Mouse (Mus musculus) limb, embryonic 10.5 days (tissue): Measurements from ENCODE around the gene Myh7b. TPM values are rescaled to one million over a fixed set of nuclear protein-coding genes. Genes with fewer than 3 reads are reported as not detected.

ENCODE experiments used
- DNase-seq: peaks from one replicate; pipeline ENCODE4 v3.0.0-alpha.2; 2017; ENCODE audit warnings: low spot score
- H3K27ac ChIP-seq: fragments of 300-500 bp; sonication (generic); 2 replicates; pipeline ENCODE4 v1.5.1; 2016; ENCODE audit warnings: mild to moderate bottlenecking
- H3K27me3 ChIP-seq: fragments of 300-500 bp; sonication (generic); 2 replicates; pipeline ENCODE4 v1.6.1; 2016; ENCODE audit warnings: low read depth, mild to moderate bottlenecking; ENCODE audit not compliant: poor library complexity, severe bottlenecking
- H3K36me3 ChIP-seq: fragments of 300-500 bp; sonication (generic); 2 replicates; pipeline ENCODE4 v1.6.1; 2016; ENCODE audit warnings: mild to moderate bottlenecking, moderate library complexity
- H3K4me1 ChIP-seq: fragments of 300-500 bp; sonication (generic); 2 replicates; pipeline ENCODE4 v1.6.1; 2016
- H3K4me3 ChIP-seq: fragments of 300-500 bp; sonication (generic); 2 replicates; pipeline ENCODE4 v1.5.1; 2016; ENCODE audit warnings: mild to moderate bottlenecking, moderate library complexity
- H3K9me3 ChIP-seq: fragments of 300-500 bp; sonication (generic); replicated peaks from 2 replicates; pipeline ENCODE4 v1.6.1; 2016; ENCODE audit warnings: mild to moderate bottlenecking
- WGBS: fragments of 180-500 bp; shearing (Covaris S2); methylation state at CpG from one replicate; pipeline ENCODE4 v1.1.7; 2016; 5-methylcytosine and 5-hydroxymethylcytosine counted together
- polyA plus RNA-seq: library from polyadenylated mRNA; unstranded; fragments of >200 nt; fragmentation: Nextera tagmentation; extraction: Ambion mirVana; gene quantifications from 2 replicates; pipeline ENCODE4 v1.2.1, GENCODE M21; 2016

Gene Myh7b
- polyA plus RNA-seq, 1 experiment from 2014 or later, result 0.36 TPM

DNA sequence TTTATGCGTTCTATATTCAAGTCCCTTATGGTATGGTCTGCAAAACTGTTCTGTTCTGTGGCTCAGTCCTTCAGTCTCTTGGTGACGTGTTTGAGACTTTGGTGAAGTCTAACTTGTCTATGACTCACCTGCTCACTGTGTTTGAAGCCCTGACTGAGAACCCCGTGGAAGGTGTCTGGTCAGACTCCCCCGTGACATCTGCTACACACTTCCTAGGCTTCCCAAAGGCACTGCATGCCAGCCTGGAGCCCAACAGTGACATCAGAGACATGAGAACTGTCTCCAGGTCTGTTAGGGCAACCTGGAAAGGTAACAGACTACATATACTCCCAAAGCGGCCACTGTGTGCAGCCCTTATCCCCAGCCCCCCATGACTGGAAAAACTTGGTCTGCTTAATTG lies 41.6 kb downstream of the Myh7b start:
- Histone ChIP-seq H3K4me3 (no peak overlapping the region), H3K27ac (no peak overlapping the region), H3K4me1 (no peaks in the 10 kb centered on the region), H3K36me3 (peaks cover 99% of the 10 kb centered on the region), H3K27me3 (no peaks in the 10 kb centered on the region), H3K9me3 (no peaks in the 10 kb centered on the region)
- DNase-seq, result no peak
- WGBS, result 94% methylated on average over 5 of the region's 5 CpGs

DNA sequence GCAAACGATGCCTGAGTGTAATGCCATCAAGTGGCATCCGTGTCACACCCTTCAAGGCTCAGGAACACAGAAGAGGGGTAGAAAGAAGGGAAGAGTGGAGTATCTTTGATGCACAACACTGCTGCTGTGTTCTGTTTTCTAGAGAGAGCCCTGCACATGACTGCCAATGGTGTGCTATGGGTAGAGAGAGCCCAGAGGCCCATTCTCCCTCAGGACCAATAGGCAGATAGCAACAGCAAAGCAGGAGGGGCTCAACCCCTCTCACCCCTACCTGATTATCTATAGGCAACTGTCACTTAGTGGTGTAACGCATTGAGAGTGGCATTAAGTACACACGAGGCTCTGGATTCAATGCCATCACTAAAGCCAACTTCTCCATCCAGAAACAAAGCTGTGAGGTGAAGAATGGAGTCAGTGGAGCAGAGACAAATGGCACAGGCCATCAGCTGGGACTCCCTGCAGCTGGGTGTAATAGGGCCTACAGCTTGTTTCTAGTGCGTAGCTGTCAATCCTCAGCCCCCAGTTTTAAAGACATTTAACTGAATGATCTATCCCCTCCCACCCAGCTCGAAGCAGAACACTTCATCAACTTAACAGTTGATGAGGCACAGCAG lies 44.9 kb downstream of the Myh7b start:
- Histone ChIP-seq H3K4me1 (no peaks in the 10 kb centered on the region), H3K9me3 (no peaks in the 10 kb centered on the region), H3K27me3 (no peaks in the 10 kb centered on the region), H3K36me3 (peaks cover 91% of the 10 kb centered on the region), H3K27ac (no peak overlapping the region), H3K4me3 (no peak overlapping the region)
- no peak for DNase-seq
- 89% methylated on average over 6 of the region's 6 CpGs for WGBS

DNA sequence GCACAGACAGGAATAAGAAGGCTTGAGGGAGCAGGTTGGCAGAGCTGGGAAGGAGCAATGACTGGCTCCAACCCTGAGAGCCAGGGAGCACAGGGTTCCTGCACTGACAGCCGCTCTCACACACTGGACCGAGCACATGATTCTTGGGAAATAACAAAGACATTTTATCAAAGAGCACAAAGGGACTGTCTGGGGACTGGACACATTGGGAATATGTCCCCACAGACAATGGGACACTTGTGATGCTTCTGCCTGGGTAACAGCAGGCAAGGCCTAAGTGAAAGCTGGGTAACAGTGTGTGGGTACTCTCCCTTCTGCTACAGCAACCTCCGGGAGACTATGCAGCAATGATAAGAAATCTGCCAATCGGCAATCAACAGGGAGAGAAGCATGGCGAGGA lies 51.4 kb downstream of the Myh7b start:
- Histone ChIP-seq H3K27me3 (no peaks in the 10 kb centered on the region), H3K36me3 (peaks cover 91% of the 10 kb centered on the region), H3K27ac (no peak overlapping the region), H3K9me3 (no peaks in the 10 kb centered on the region), H3K4me3 (no peak overlapping the region), H3K4me1 (no peaks in the 10 kb centered on the region)
- 94% methylated on average over 5 of the region's 5 CpGs for WGBS
- no peak for DNase-seq

DNA sequence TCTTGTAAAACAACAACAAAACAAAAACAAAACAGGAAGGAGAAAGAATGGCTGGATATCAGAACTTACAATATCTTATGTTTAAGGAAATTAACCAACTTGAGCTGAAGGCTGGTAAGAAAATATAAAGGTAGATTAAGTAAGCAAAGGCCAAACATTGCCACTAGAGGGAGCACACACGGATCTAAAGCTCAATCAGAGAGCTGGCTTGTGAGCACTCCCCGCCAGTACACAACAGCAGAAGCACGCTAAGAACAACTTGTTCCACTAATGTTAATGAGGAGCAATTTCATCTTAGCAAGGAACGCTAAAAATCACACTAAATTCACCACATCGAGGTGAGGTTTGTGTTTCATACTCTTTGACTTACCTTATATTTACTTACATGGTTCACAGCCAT lies 52.1 kb downstream of the Myh7b start:
- H3K27me3 ChIP-seq, result no peaks in the 10 kb centered on the region
- H3K4me3 ChIP-seq, result no peak overlapping the region
- H3K9me3 ChIP-seq, result no peaks in the 10 kb centered on the region
- H3K36me3 ChIP-seq, result peaks cover 91% of the 10 kb centered on the region
- 30% methylated on average over 5 of the region's 5 CpGs for WGBS
- no peaks in the 10 kb centered on the region for H3K4me1 ChIP-seq
- no peak overlapping the region for H3K27ac ChIP-seq
- no peak for DNase-seq

DNA sequence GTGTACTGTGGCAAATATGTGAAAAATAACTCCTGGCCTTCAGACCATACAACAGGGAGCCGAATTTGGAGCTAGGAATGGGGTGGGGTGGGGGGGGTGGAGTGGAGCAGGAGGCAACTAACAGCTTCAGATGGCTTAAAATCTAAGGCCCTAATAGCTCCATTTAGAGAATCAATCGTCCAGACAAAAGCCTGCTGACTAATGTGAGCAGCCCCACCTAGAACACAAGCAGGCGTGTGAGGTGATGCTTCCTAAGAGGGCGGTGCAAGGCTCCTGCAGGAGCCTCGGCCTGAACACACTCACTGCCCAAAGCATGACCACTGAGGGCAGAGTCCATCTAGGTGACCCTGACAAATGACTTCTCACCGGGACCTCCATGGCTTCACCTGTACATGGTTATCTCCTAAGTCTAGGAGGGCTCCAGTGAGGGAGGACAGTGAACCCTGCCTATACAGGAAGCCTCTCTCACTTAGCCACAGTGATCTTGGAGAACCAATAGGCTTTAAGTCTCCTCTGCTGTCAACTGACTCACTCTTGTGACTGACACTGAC lies 53.0 kb downstream of the Myh7b start:
- Histone ChIP-seq H3K36me3 (peaks cover 94% of the 10 kb centered on the region), H3K9me3 (no peaks in the 10 kb centered on the region), H3K27ac (no peak overlapping the region), H3K27me3 (no peaks in the 10 kb centered on the region), H3K4me1 (no peaks in the 10 kb centered on the region), H3K4me3 (no peak overlapping the region)
- WGBS, result 89% methylated on average over 6 of the region's 6 CpGs
- DNase-seq, result no peak

DNA sequence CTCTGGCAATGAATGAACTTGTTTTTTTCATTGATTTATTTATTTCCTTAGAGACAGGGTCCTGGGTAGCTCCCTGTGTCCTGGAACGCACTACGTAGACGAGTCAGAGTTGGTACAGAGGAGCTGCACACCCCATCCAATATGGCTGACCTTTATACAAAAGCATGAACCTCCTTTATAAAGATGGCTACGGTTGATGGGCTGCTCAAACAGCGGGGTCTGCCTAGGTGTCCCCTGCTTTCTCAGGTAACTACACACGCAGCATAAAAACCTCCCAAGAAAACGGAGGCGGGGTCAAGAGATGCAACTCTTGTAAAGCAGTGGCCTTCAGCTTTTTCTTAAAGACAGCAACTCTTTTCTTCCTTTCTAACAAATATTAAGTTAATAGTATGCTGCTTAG lies 56.9 kb downstream of the Myh7b start:
- 96% methylated on average over 8 of the region's 8 CpGs for WGBS
- no peaks in the 10 kb centered on the region for H3K27me3 ChIP-seq
- H3K36me3 ChIP-seq, result peaks cover 90% of the 10 kb centered on the region

DNA sequence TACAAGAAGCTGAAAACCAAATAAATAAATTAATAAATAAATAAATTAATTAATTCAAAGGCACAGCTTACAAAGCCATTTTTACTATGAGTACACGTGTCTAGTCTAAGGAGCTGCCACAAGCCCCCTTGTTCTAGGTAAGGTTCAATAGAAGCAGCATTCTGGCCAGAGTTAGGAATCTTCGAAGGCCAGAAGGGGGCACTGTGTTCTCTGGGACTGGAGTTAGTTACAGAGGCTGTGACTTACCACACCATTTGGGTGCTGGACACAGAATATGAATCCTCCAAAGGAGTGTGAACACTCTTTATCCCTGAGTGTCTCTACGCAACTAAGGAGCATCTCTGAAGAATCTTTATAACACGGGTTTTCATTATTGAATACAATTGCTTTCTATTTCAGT lies 57.4 kb downstream of the Myh7b start:
- Histone ChIP-seq H3K4me1 (no peaks in the 10 kb centered on the region), H3K9me3 (no peaks in the 10 kb centered on the region), H3K27me3 (no peaks in the 10 kb centered on the region), H3K4me3 (no peak overlapping the region), H3K36me3 (peaks cover 88% of the 10 kb centered on the region), H3K27ac (no peak overlapping the region)
- no peak for DNase-seq
- WGBS, result 91% methylated on average over 4 of the region's 4 CpGs

More for the DNA sequence above, 56.9 kb downstream of the Myh7b start:
- Histone ChIP-seq H3K9me3 (no peaks in the 10 kb centered on the region), H3K4me1 (no peaks in the 10 kb centered on the region), H3K27ac (no peak overlapping the region), H3K4me3 (no peak overlapping the region)
- no peak for DNase-seq

DNA sequence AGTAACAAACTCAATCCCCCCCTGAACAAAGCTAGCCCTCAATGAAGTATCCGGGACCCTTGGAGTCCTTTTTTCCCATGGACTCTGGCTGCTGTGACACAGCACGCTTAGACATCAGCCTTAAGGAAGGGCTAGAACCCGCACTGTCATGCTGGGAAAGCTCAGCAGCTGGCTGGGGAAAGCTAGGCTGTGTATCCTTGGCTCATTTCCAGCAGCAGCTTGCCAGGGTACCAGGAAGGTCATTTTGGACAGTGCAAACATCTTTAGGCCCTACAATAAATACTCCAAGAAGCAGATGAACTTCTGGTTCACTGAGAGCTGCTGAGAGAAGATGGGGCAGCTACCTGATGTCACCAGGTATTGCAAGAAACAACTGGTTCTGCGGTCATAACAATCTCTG lies 60.2 kb downstream of the Myh7b start:
- whole genome bisulfite sequencing, result 92% methylated on average over 4 of the region's 4 CpGs
- peaks cover 61% of the 10 kb centered on the region for H3K36me3 ChIP-seq
- no peaks in the 10 kb centered on the region for H3K27me3 ChIP-seq
- no peaks in the 10 kb centered on the region for H3K4me1 ChIP-seq
- no peak overlapping the region for H3K4me3 ChIP-seq
- no peak overlapping the region for H3K27ac ChIP-seq
- no peaks in the 10 kb centered on the region for H3K9me3 ChIP-seq
- no peak for DNase-seq

DNA sequence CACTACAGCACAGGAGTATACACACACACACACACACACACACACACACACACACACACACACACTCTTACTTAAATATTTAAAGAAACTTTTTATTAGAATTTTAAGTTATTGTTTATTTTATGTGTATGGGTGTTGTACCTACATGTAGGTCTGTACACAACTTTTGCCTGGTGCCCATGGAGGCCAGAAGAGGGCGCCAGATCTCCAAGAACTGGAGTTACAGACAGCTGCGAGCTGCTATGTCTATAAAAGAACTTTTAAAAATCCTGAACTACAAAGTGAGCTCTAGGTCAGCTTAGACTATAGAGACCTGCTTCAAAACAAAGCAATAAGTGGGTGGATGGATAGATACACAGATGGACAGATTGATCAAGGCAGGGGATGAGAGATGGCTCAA lies 62.5 kb downstream of the Myh7b start:
- 28% methylated on average over 2 of the region's 2 CpGs for WGBS
- H3K9me3 ChIP-seq, result no peaks in the 10 kb centered on the region
- H3K36me3 ChIP-seq, result peaks cover 38% of the 10 kb centered on the region
- no peak overlapping the region for H3K4me3 ChIP-seq
- DNase-seq, result peak; percentile 60
- H3K27ac ChIP-seq, result no peak overlapping the region
- H3K27me3 ChIP-seq, result no peaks in the 10 kb centered on the region
- no peaks in the 10 kb centered on the region for H3K4me1 ChIP-seq

DNA sequence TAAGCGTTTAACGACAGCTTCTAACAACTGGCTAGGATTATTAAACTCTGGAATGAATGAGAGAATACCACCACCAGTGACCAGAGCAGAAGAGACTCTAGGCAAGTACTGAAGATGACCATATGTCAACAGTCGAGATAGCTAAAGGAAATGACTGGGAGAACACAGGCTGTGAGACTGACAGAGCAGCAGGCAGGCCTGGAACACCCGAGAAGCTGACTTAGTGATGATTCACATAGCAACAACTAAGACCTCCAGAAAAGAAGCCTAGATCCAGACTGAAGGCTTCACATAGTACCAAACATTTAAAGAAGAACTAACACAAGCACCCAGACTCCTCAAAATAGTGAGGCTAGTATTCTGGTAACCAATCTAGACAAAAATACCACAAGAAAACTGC lies 64.1 kb downstream of the Myh7b start:
- DNase-seq, result no peak
- no peak overlapping the region for H3K27ac ChIP-seq
- H3K36me3 ChIP-seq, result peaks cover 32% of the 10 kb centered on the region
- WGBS, result 72% methylated on average over 4 of the region's 4 CpGs
- H3K27me3 ChIP-seq, result no peaks in the 10 kb centered on the region
- no peaks in the 10 kb centered on the region for H3K4me1 ChIP-seq
- no peak overlapping the region for H3K4me3 ChIP-seq
- no peaks in the 10 kb centered on the region for H3K9me3 ChIP-seq

DNA sequence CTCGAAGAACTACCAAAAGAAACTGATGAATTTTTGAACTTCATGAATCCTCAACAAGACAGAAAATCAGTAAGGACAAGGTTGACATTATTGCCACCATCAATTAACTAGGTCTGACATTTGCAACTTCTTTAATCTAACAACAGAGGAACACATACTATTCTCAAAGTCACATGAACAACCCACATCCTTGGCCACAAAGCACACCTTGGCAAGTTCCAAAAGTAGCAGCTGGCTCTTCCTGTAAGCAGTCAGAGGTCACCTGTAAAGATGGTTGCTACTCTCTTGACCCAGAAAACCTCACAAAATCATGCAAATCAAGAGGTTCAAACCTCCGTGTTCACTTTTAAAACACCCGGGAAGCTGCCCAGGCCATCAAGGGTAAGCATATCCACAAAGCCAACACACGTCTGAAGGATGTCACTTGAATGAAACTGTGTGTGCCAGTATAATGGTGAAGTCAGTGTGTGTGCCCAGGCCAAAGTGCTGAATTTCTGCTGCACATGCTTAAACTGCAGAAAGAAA lies 68.6 kb downstream of the Myh7b start:
- Histone ChIP-seq H3K9me3 (no peaks in the 10 kb centered on the region), H3K4me1 (no peaks in the 10 kb centered on the region), H3K4me3 (no peak overlapping the region), H3K36me3 (peaks cover 8% of the 10 kb centered on the region; the same call in 1 of the 2 replicates), H3K27me3 (no peaks in the 10 kb centered on the region), H3K27ac (no peak overlapping the region)
- WGBS, result 90% methylated on average over 4 of the region's 4 CpGs
- DNase-seq, result no peak

DNA sequence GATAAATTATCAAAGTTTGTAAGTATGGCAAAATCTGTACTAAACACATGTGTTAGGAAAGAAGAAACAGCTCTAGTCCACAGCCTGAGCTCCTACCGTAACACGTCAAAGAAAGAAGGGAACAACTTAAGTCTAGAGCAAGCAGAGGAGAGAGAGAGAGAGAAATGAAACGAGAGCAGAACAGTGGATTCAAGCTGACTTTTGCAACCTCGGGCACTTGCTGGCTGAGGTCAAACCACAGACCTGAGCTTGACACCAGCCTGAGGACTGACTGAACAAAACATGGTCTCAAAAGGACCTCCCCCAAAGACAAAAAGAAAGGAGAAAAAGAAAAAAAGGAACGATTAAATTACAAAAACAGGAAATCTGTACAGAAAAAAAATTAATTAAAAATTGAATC lies 69.6 kb downstream of the Myh7b start:
- H3K27ac ChIP-seq, result no peak overlapping the region
- H3K4me1 ChIP-seq, result no peaks in the 10 kb centered on the region
- H3K9me3 ChIP-seq, result no peaks in the 10 kb centered on the region
- DNase-seq, result no peak
- H3K36me3 ChIP-seq, result peaks cover 10% of the 10 kb centered on the region
- no peaks in the 10 kb centered on the region for H3K27me3 ChIP-seq
- 80% methylated on average over 5 of the region's 5 CpGs for WGBS
- no peak overlapping the region for H3K4me3 ChIP-seq

DNA sequence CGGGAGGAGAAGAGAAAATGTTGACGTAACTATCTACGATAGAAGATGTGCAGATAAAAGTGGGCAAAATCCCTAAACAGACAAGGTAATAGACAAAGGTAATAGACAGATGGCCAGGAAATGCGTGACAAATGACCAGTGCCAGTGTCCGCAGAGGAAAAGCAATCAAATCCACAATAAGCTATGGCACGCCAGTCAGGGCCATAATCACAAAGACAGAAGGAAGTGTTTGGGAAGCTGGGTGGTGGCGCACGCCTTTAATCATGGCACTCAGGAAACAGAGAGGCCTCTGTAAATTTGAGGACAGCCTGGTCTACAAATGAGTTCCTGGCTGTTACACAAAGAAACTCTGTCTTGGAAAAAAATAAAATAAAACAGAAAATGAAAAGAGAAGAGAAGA lies 70.2 kb downstream of the Myh7b start:
- Histone ChIP-seq H3K27me3 (no peaks in the 10 kb centered on the region), H3K4me1 (no peaks in the 10 kb centered on the region), H3K36me3 (peaks cover 14% of the 10 kb centered on the region), H3K4me3 (no peak overlapping the region), H3K27ac (no peak overlapping the region), H3K9me3 (no peaks in the 10 kb centered on the region)
- DNase-seq, result no peak
- 74% methylated on average over 8 of the region's 8 CpGs for WGBS

DNA sequence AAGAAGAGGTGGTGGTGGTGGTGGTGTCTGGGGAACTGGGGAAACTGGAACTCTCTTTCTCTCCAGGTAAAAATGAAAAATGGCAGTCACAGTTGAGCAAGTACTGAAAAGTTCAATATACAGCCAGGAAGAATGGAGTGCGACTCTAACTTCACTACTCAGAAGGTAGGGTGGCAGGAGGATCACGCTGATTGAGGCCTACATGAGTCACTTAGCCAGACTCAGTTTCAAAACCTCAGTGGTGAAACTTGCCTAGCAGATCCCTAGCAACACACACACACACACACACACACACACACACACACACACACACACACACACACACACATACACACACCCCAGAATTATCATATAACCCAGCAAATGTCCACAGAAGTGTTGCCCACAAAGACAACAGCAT lies 70.9 kb downstream of the Myh7b start:
- peaks cover 19% of the 10 kb centered on the region for H3K36me3 ChIP-seq
- H3K27me3 ChIP-seq, result no peaks in the 10 kb centered on the region
- H3K4me1 ChIP-seq, result no peaks in the 10 kb centered on the region
- 85% methylated on average over 2 of the region's 2 CpGs for WGBS
- DNase-seq, result no peak
- H3K27ac ChIP-seq, result no peak overlapping the region
- H3K4me3 ChIP-seq, result no peak overlapping the region
- no peaks in the 10 kb centered on the region for H3K9me3 ChIP-seq
